Mouse (Mus musculus): ENCODE results near the gene Vamp2.

GRCm38 (mm10) chr11:69090367-69090766 is 2.1 kb downstream of the Vamp2 start:
- no peak for TF ChIP-seq CTCF (conservative IDR thresholded peaks at IDR 0.05; ENCODE audit: low read length)
- TF ChIP-seq POU5F1 (IDR thresholded peaks at IDR 0.05; ENCODE audit: borderline replicate concordance, low read length) = no peak
- no peak for TF ChIP-seq NANOG (IDR thresholded peaks at IDR 0.05; ENCODE audit: borderline replicate concordance, low read length)
